Mouse (Mus musculus) hindbrain, embryonic 14.5 days (tissue): ENCODE measurements at regions not wholly inside any gene's neighbourhood (a gene's known extent, or its start where the extent isn't known, plus 50 kb on each side); places are given as distances from the start of the nearest gene placed in this dataset.
A peak's percentile ranks its signal among the peaks of the same experiment; 100 is the strongest.

Experiments used
- ATAC-seq: fragments of 200-750 bp; cut with Nextera tagmentation; 2 replicates; pipeline ENCODE4 v1.8.0; 2017; ENCODE audit warnings: moderate number of reproducible peaks, mild to moderate bottlenecking, moderate TSS enrichment, moderate library complexity; ENCODE audit not compliant: low FRiP score
- DNase-seq: peaks from one replicate; pipeline ENCODE4 v3.0.0-alpha.2; 2015; ENCODE audit warnings: low spot score
- H3K27ac ChIP-seq: fragments of 300-500 bp; sonication (generic); 2 replicates; pipeline ENCODE4 v1.5.1; 2014; ENCODE audit warnings: mild to moderate bottlenecking, moderate library complexity
- H3K27me3 ChIP-seq: fragments of 300-500 bp; sonication (generic); 2 replicates; pipeline ENCODE4 v1.6.1; 2014; ENCODE audit warnings: mild to moderate bottlenecking, low read length, mixed read lengths; ENCODE audit not compliant: control insufficient read depth, insufficient read depth
- H3K36me3 ChIP-seq: fragments of 300-500 bp; sonication (generic); replicated peaks from 2 replicates; pipeline ENCODE4 v1.6.1; 2014; ENCODE audit not compliant: control insufficient read depth, insufficient read depth
- H3K4me1 ChIP-seq: fragments of 300-500 bp; sonication (generic); replicated peaks from 2 replicates; pipeline ENCODE4 v1.6.1; 2014; ENCODE audit warnings: antibody characterized with exemption, low read length, mixed read lengths; ENCODE audit not compliant: control insufficient read depth, insufficient read depth
- H3K4me2 ChIP-seq: fragments of 300-500 bp; sonication (generic); replicated peaks from 2 replicates; pipeline ENCODE4 v1.6.1; 2014; ENCODE audit warnings: mild to moderate bottlenecking, moderate library complexity
- H3K4me3 ChIP-seq: fragments of 300-500 bp; sonication (generic); replicated peaks from 2 replicates; pipeline ENCODE4 v1.5.1; 2014; ENCODE audit warnings: mild to moderate bottlenecking, low read length
- H3K9ac ChIP-seq: fragments of 300-500 bp; sonication (generic); 2 replicates; pipeline ENCODE4 v1.6.1; 2014
- H3K9me3 ChIP-seq: fragments of 300-500 bp; sonication (generic); 2 replicates; pipeline ENCODE4 v1.6.1; 2016; ENCODE audit warnings: low read length; ENCODE audit not compliant: control insufficient read depth
- WGBS: fragments of 180-500 bp; shearing (Covaris S2); extraction: QIAGEN DNeasy Blood & Tissue Kit; methylation state at CpG from one replicate; pipeline ENCODE4 v1.1.7; 2014; 5-methylcytosine and 5-hydroxymethylcytosine counted together

DNA sequence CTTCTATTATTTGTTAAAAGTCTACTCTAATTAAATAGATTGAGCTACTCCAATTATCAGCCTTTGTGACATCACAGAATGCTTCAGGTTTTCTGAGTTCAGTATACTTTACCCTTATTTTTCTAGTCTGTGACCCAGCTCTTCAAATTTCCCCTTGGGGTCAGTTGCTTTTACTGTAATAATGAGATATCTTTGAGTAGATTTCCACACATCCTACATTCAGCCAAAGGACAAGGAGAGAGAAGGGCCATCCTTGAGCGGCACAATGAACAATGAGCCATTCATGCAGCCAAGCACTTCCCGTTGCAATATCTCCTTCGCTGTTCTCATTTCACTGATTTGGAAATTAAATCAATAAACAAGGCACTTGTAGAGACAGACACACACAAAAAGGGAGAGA lies 113.6 kb downstream of the Avpr1a start:
- H3K4me3 ChIP-seq = no peak overlapping the region
- DNase-seq (no peak), ATAC-seq (no peak)
- H3K27ac ChIP-seq = no peak overlapping the region
- 60% methylated on average over 3 of the region's 3 CpGs for WGBS
- H3K4me2 ChIP-seq = no peak overlapping the region
- H3K27me3 ChIP-seq = no peaks in the 10 kb centered on the region
- no peaks in the 10 kb centered on the region for H3K36me3 ChIP-seq
- no peaks in the 10 kb centered on the region; the same call in 1 of the 2 replicates for H3K4me1 ChIP-seq
- no peak overlapping the region for H3K9ac ChIP-seq
- H3K9me3 ChIP-seq = no peaks in the 10 kb centered on the region

DNA sequence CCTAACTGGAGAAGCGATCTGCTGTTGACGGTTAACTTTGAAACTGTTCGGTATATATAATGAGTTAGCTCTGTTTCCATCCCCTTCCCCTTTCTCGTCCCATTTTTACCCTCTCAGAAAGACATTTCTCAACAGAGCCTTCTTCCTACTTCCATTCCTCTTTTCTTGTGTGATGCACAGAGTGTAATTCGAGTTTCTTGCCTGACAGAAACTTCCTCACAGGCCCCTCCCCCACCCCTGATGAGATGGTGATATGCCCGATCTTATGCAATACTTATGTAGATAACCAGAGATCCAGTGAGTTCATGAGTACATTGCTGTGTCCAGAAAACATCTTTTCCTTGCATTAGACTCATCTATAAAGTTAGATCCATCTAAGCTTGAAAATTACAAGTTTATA lies 114.2 kb downstream of the Avpr1a start:
- no peaks in the 10 kb centered on the region; the same call in 1 of the 2 replicates for H3K4me1 ChIP-seq
- no peaks in the 10 kb centered on the region for H3K9me3 ChIP-seq
- no peak for ATAC-seq
- no peaks in the 10 kb centered on the region for H3K27me3 ChIP-seq
- no peak overlapping the region for H3K27ac ChIP-seq
- H3K4me3 ChIP-seq = no peak overlapping the region
- 76% methylated on average over 6 of the region's 6 CpGs for WGBS
- no peaks in the 10 kb centered on the region for H3K36me3 ChIP-seq
- H3K9ac ChIP-seq = no peak overlapping the region
- H3K4me2 ChIP-seq = no peak overlapping the region
- DNase-seq = no peak

DNA sequence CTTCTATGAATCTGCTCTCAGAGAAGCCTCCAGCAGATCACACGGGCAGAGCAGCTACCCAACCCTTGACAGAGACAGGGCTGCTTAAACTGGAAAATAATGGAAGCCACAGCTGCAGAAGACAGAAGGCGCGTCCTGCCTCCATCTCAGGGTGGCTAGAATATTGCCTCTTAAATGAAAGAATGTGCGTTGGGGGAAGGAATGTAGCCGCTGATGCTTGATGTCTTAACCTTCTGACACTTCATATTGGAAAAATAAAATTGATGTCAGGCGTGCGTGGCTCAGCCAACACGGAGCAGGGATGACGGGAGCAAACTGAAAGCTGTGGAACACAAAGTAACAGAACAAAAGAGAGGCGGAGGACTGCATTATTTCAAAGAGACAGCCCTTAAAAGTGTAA lies 114.6 kb upstream of the Ppm1h start:
- Histone ChIP-seq H3K27me3 (no peaks in the 10 kb centered on the region), H3K4me3 (no peak overlapping the region), H3K27ac (peak overlapping the region; percentile 74), H3K9ac (0 out of 2 replicates have a peak overlapping the region, but pooled peaks have one; percentile 21), H3K9me3 (no peaks in the 10 kb centered on the region), H3K4me1 (no peaks in the 10 kb centered on the region; the same call in 1 of the 2 replicates), H3K4me2 (peak overlapping the region; percentile 31), H3K36me3 (no peaks in the 10 kb centered on the region)
- DNase-seq (peak; percentile 38), ATAC-seq (no peak)
- 25% methylated on average over 10 of the region's 10 CpGs for WGBS

DNA sequence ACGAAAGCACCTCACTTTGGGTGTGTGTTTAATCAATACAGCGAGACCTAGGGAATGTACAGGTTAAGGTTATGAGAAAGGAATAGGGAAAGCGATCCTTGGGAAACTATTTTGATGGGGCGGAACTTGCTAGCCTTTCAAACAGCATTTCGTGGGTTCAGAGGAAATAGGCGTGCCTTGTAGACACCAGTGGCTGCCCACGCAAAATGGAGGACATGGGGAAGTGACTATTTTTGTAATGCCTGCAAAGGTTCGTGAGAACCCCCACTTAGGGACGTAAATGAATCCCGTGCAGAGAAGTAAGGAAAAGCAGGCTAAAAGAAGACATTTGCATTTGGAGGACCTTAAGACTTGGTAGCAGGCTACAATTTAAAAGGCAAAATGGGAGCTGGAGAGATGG lies 114.1 kb upstream of the Ppm1h start:
- Histone ChIP-seq H3K27ac (peak overlapping the region; percentile 74), H3K9ac (0 out of 2 replicates have a peak overlapping the region, but pooled peaks have one; percentile 21), H3K9me3 (no peaks in the 10 kb centered on the region), H3K27me3 (no peaks in the 10 kb centered on the region), H3K4me2 (peak overlapping the region; percentile 31), H3K4me3 (no peak overlapping the region), H3K36me3 (no peaks in the 10 kb centered on the region), H3K4me1 (no peaks in the 10 kb centered on the region; the same call in 1 of the 2 replicates)
- ATAC-seq = no peak
- DNase-seq = no peak
- 79% methylated on average over 10 of the region's 10 CpGs for WGBS

DNA sequence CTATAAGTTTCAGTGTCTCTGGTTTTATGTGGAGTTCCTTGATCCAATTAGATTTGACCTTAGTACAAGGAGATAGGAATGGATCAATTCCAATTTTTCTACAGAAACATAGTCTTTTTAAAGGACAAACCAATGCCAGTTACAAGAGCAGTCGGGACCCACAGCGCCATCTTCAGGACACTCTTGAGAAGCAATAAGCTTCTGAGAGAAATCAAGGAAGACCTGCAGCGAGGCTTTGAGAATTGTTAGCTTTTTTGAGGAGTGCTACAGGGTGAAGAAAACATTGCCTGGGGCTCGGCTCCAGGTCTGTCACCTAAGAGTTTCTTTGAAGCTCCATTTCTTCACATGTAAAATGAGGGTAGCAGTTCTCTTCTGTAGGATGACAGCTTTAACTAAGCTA lies 112.0 kb upstream of the Ppm1h start:
- no peak overlapping the region for H3K27ac ChIP-seq
- no peak overlapping the region for H3K4me3 ChIP-seq
- 53% methylated on average over 4 of the region's 4 CpGs for WGBS
- no peak overlapping the region for H3K9ac ChIP-seq
- H3K9me3 ChIP-seq = no peaks in the 10 kb centered on the region
- no peaks in the 10 kb centered on the region for H3K27me3 ChIP-seq
- H3K4me2 ChIP-seq = no peak overlapping the region
- H3K36me3 ChIP-seq = no peaks in the 10 kb centered on the region
- H3K4me1 ChIP-seq = no peaks in the 10 kb centered on the region; the same call in 1 of the 2 replicates
- no peak for ATAC-seq
- DNase-seq = no peak

DNA sequence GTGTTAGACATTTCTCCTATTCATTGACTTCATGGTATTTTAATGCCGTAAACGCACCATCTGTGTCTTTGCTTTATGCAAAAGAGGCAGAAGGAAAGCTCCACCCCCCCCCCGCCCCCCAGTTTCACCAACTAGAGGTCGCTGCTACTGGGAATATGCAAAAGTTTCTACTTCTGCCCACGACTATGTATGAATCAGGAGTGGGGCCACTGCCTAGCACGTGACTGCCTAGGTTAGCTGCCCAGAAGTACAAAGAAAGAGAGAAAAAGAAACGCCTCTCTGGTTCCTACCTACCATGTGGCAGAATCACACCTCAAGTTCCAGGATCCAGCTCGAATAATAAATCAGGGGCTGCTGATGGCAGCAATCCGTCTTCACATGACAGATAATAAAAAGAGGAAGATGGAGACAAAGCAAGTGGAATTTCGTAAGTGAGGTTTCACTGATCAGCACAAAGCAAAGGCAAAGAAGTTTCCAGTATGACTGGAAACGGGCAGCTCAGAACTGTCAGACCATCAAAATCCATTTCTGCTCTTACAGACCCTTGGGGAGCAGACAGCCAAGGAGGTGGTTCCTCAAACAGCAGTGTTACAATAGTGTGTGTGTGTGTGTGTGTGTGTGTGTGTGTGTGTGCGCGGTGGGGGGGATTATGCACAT lies 108.9 kb upstream of the Ppm1h start:
- Histone ChIP-seq H3K36me3 (no peaks in the 10 kb centered on the region), H3K27ac (peak overlapping the region; percentile 10; the same call in 1 of the 2 replicates), H3K4me2 (no peak overlapping the region), H3K9ac (no peak overlapping the region), H3K4me3 (no peak overlapping the region), H3K4me1 (no peaks in the 10 kb centered on the region), H3K27me3 (no peaks in the 10 kb centered on the region), H3K9me3 (no peaks in the 10 kb centered on the region)
- ATAC-seq = no peak
- 65% methylated on average over 13 of the region's 13 CpGs for WGBS
- DNase-seq = no peak

DNA sequence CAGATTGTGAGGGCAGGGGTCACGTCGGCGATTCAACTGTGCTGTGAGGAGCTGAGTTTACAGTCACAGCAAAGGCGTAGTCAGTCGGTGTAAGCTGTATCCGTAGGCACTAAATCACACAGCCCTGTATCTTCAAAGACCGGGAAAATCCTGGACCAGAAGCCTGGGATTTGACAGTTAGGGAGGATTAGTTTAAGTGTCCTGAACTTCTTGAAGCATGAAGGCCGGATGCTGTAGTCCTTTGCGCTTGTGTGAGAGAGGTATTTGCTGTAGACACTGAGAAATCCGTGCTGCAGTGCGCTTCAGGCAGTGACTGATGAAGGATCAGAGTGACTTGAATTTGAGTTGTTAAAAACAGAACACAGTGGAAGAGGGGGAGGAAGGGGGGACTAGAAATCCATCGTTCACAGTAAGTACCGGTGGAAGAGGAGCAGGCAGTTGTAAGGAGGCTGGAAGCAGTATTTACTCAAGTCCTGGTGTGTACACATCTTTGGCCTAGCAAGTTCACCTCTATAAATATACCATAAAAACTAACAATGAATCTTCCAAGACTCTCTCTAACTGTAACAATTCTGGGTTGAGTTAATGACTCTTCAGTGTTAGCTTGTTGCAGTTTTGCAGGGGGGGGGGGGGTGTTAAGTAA lies 107.5 kb upstream of the Ppm1h start:
- H3K4me3 ChIP-seq = no peak overlapping the region
- H3K4me2 ChIP-seq = no peak overlapping the region
- no peak for ATAC-seq
- H3K27ac ChIP-seq = no peak overlapping the region
- no peaks in the 10 kb centered on the region for H3K9me3 ChIP-seq
- H3K4me1 ChIP-seq = no peaks in the 10 kb centered on the region
- H3K27me3 ChIP-seq = no peaks in the 10 kb centered on the region
- no peaks in the 10 kb centered on the region for H3K36me3 ChIP-seq
- WGBS = 52% methylated on average over 13 of the region's 13 CpGs
- DNase-seq = no peak
- H3K9ac ChIP-seq = no peak overlapping the region

DNA sequence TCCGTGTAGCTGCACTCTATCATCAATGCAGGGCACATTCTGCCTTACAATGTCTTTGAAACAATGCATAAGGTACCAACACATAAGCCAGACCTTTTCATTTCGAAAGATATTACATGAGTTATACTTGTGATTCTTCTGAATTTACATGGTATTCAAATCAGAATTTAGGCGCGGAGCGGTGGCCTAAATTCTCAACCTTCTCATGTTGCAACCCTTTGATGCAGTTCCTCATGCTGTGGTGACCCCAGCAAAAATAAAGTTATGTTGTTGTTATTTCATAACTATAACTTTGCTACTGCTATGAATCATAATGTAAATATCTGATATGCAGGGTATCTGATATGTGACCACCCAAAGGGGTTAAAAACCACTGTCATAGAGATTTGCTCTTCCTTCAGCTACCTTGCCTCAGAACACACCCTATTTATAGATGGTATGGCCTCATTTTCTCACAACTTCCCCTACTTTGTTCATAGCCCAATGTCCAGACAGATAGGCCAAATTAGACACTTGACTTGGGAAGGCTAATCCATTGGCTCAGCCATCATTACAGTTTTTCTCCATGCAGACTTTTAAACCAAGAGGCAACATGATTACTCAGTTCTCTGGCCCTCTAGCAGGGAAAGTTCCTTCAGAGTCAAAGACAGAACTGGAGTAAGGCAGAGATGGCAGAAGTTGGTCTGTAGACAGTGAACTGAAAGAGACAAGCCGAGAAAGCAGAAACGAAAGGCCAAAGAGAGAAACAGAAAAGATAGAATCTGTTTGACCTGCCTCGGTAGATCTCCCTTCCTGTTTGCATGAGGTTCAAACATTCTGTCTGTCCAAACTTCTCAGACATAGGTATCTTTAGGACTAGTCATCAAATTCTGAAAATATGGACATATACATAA lies 102.1 kb upstream of the Ppm1h start:
- Histone ChIP-seq H3K27ac (no peak overlapping the region), H3K9ac (no peak overlapping the region), H3K4me2 (no peak overlapping the region), H3K4me3 (no peak overlapping the region), H3K4me1 (no peaks in the 10 kb centered on the region), H3K36me3 (no peaks in the 10 kb centered on the region), H3K27me3 (no peaks in the 10 kb centered on the region), H3K9me3 (no peaks in the 10 kb centered on the region)
- 95% methylated on average over 8 of the region's 8 CpGs for WGBS
- ATAC-seq (no peak), DNase-seq (no peak)
